Mouse (Mus musculus) bone marrow, adult 2 months (tissue): ENCODE measurements around the gene Hspa5. TPM values are rescaled to one million over a fixed set of nuclear protein-coding genes. Genes with fewer than 3 reads are reported as not detected.
"Not testable (repeated sequence)": the region's sequence is repeated elsewhere in the genome, so short reads cannot be mapped to it uniquely, and the experiment has no call there.

Experiments used
- H3K27ac ChIP-seq: fragments of 200-500 bp; 2 replicates; pipeline ENCODE4 v1.5.1; 2012; ENCODE audit warnings: low read depth, mild to moderate bottlenecking, control low read depth, inconsistent platforms, low read length; ENCODE audit not compliant: control insufficient read depth, poor library complexity, insufficient read depth
- H3K4me1 ChIP-seq: fragments of 200-500 bp; 2 replicates; pipeline ENCODE4 v1.6.1; 2011; ENCODE audit warnings: low read length; ENCODE audit not compliant: control insufficient read depth, insufficient read depth
- H3K4me3 ChIP-seq: fragments of 200-500 bp; replicated peaks from 2 replicates; pipeline ENCODE3; 2011; ENCODE audit warnings: mild to moderate bottlenecking, low read depth, low read length, control low read depth; ENCODE audit not compliant: control insufficient read depth
- CTCF ChIP-seq: fragments of 200-500 bp; IDR thresholded peaks from 2 replicates; pipeline ENCODE4 v1.5.1; 2011; ENCODE audit warnings: low read length, control low read depth; ENCODE audit not compliant: control insufficient read depth, insufficient read depth
- POLR2A ChIP-seq: fragments of 200-500 bp; IDR thresholded peaks from 2 replicates; pipeline ENCODE4 v1.6.1; 2011; ENCODE audit warnings: low read depth, mild to moderate bottlenecking, control low read depth, low read length, borderline replicate concordance; ENCODE audit not compliant: control insufficient read depth
- WGBS: fragments of 180-500 bp; shearing (Covaris S2); methylation state at CpG from one replicate; pipeline ENCODE4 v1.1.7; 2018; 5-methylcytosine and 5-hydroxymethylcytosine counted together
- polyA plus RNA-seq: library from polyadenylated mRNA; stranded (reverse); fragments of >200 nt; gene quantifications from 2 replicates; pipeline ENCODE4 v1.2.4, GENCODE M21; 2011; ENCODE audit warnings: low replicate concordance; ENCODE audit not compliant: missing spikeins, insufficient read depth, insufficient read length

The Hspa5 gene
- polyA plus RNA-seq, 1 experiment, result 246 TPM

- TF ChIP-seq CTCF (no peak), POLR2A (no peak)
- Histone ChIP-seq H3K4me1 (no peaks in the 10 kb centered on the region; the same call in 1 of the 2 replicates), H3K27ac (no peak overlapping the region; the same call in 1 of the 2 replicates), H3K4me3 (no peak overlapping the region)
- WGBS, result 35% methylated on average over 7 of the region's 7 CpGs
Observed at GRCm38 (mm10) chr2:34800371-34800770, 28.6 kb downstream of the Hspa5 start.

- TF ChIP-seq CTCF (no peak), POLR2A (peak; percentile 95)
- peak overlapping the region; percentile 91 for H3K4me3 ChIP-seq
- no peaks in the 10 kb centered on the region; the same call in none of the 2 replicates for H3K4me1 ChIP-seq
- H3K27ac ChIP-seq, result peak overlapping the region; percentile 94
- WGBS, result 8% methylated on average over 39 of the region's 39 CpGs
Observed at GRCm38 (mm10) chr2:34801516-34802482, 30.0 kb downstream of the Hspa5 start.

GRCm38 (mm10) chr2:34802565-34803245 is 30.9 kb downstream of the Hspa5 start:
- H3K27ac ChIP-seq, result peak overlapping the region; percentile 94
- not testable (repeated sequence) for H3K4me1 ChIP-seq
- WGBS, result under 1% methylated on average over 32 of the region's 32 CpGs

GRCm38 (mm10) chr2:34803746-34804145 is 32.0 kb downstream of the Hspa5 start:
- Histone ChIP-seq H3K4me1 (no peaks in the 10 kb centered on the region; the same call in none of the 2 replicates), H3K4me3 (no peak overlapping the region), H3K27ac (no peak overlapping the region)
- 70% methylated on average over 3 of the region's 3 CpGs for WGBS
- TF ChIP-seq POLR2A, result no peak
- no peak for TF ChIP-seq CTCF

More at GRCm38 (mm10) chr2:34802565-34803245, 30.9 kb downstream of the Hspa5 start:
- H3K4me3 ChIP-seq, result peak overlapping the region; percentile 91

GRCm38 (mm10) chr2:34804172-34804571 is 32.4 kb downstream of the Hspa5 start:
- no peak for TF ChIP-seq CTCF
- Histone ChIP-seq H3K4me1 (no peaks in the 10 kb centered on the region; the same call in none of the 2 replicates), H3K4me3 (no peak overlapping the region), H3K27ac (no peak overlapping the region; the same call in 1 of the 2 replicates)
- 85% methylated on average over 2 of the region's 2 CpGs for WGBS

- no peaks in the 10 kb centered on the region; the same call in none of the 2 replicates for H3K4me1 ChIP-seq
- no peak overlapping the region for H3K27ac ChIP-seq
- TF ChIP-seq CTCF (no peak), POLR2A (no peak)
- H3K4me3 ChIP-seq, result no peak overlapping the region
- 46% methylated on average over 1 of the region's 1 CpGs for WGBS
Observed at GRCm38 (mm10) chr2:34804815-34805214, 33.0 kb downstream of the Hspa5 start.

- H3K27ac ChIP-seq, result peak overlapping the region; percentile 55
- TF ChIP-seq CTCF (no peak), POLR2A (no peak)
- H3K4me3 ChIP-seq, result no peak overlapping the region
- H3K4me1 ChIP-seq, result no peaks in the 10 kb centered on the region; the same call in none of the 2 replicates
- 79% methylated on average over 10 of the region's 10 CpGs for WGBS
Observed at GRCm38 (mm10) chr2:34805364-34805950, 33.7 kb downstream of the Hspa5 start.

- 39% methylated on average over 2 of the region's 2 CpGs for WGBS
- Histone ChIP-seq H3K4me1 (no peaks in the 10 kb centered on the region; the same call in none of the 2 replicates), H3K4me3 (no peak overlapping the region), H3K27ac (no peak overlapping the region)
- TF ChIP-seq POLR2A (no peak), CTCF (no peak)
Observed at GRCm38 (mm10) chr2:34808057-34808456, 36.3 kb downstream of the Hspa5 start.
